Mouse (Mus musculus) thymus, adult 2 months (tissue): ENCODE measurements at regions not wholly inside any gene's neighbourhood (a gene's known extent, or its start where the extent isn't known, plus 50 kb on each side); places are given as distances from the start of the nearest gene placed in this dataset.

Source experiments
- CTCF ChIP-seq: fragments of 200-500 bp; IDR thresholded peaks from 2 replicates; pipeline ENCODE4 v1.5.1; 2012; ENCODE audit warnings: mild to moderate bottlenecking, control low read depth, low read length, moderate library complexity, borderline replicate concordance; ENCODE audit not compliant: control insufficient read depth, poor library complexity, insufficient read depth; ENCODE audit errors: extremely low read depth
- POLR2A ChIP-seq: fragments of 200-500 bp; IDR thresholded peaks from 2 replicates; pipeline ENCODE4 v1.6.1; 2012; ENCODE audit warnings: mild to moderate bottlenecking, low read length, control low read depth, moderate library complexity; ENCODE audit not compliant: control insufficient read depth, poor library complexity, insufficient read depth; ENCODE audit errors: extremely low read depth

DNA sequence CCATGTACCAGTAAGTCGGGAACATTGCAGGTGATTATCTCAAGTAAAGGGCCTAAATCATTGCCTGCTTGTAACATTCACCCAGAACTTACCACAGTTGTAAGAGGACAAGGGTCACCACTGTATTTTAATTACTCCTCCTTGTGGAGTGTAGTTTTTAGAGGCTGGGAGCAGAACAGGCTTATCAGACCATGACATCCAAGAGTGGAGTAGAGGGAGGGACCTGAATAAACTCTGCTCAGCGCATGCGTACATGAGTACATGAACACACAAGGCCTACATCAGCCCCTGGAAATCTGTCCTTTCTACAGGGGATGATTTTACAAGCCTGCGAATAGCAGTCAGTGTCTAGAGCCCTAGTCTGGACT lies 456.4 kb downstream of the Cbln4 start:
- TF ChIP-seq CTCF, result no peak
- TF ChIP-seq POLR2A, result no peak
